Mouse (Mus musculus): ENCODE measurements around the gene Glis3. TPM values are rescaled to one million over a fixed set of nuclear protein-coding genes. Genes with fewer than 3 reads are reported as not detected.
A peak's percentile ranks its signal among the peaks of the same experiment; 100 is the strongest.

Gene Glis3
- polyA plus RNA-seq, 1 experiment: 1.4 TPM

- H3K27ac ChIP-seq (ENCODE audit: control insufficient read depth, insufficient read depth, low read depth, low read length): no peak overlapping the region
- H3K4me1 ChIP-seq (ENCODE audit: control insufficient read depth, insufficient read depth, low read length): no peaks in the 10 kb centered on the region
- H3K36me3 ChIP-seq (ENCODE audit: control insufficient read depth, insufficient read depth, low read length): no peaks in the 10 kb centered on the region
- TF ChIP-seq CTCF (IDR thresholded peaks at IDR 0.05; ENCODE audit: control insufficient read depth, insufficient read depth, insufficient replicate concordance, low read depth, low read length) (peak; percentile 29; the same call in 1 of the 2 replicates), POLR2A (IDR thresholded peaks at IDR 0.05; ENCODE audit: control insufficient read depth, low read depth, low read length) (no peak)
- H3K27me3 ChIP-seq (ENCODE audit: control insufficient read depth, insufficient read depth, low read length): no peaks in the 10 kb centered on the region
- no peak overlapping the region for H3K4me3 ChIP-seq (ENCODE audit: control insufficient read depth, low read depth, low read length)
Measured at GRCm38 (mm10) chr19:28697718-28698117, 17.8 kb upstream of the Glis3 start.

GRCm38 (mm10) chr19:28686398-28686797, 6.5 kb upstream of the Glis3 start:
- no peak overlapping the region for H3K4me3 ChIP-seq (ENCODE audit: control insufficient read depth, low read depth, low read length)
- H3K27ac ChIP-seq (ENCODE audit: control insufficient read depth, insufficient read depth, low read depth, low read length): no peak overlapping the region
- no peaks in the 10 kb centered on the region for H3K4me1 ChIP-seq (ENCODE audit: control insufficient read depth, insufficient read depth, low read length)
- TF ChIP-seq POLR2A (IDR thresholded peaks at IDR 0.05; ENCODE audit: control insufficient read depth, low read depth, low read length) (no peak), CTCF (IDR thresholded peaks at IDR 0.05; ENCODE audit: control insufficient read depth, insufficient read depth, insufficient replicate concordance, low read depth, low read length) (no peak)
- no peaks in the 10 kb centered on the region for H3K27me3 ChIP-seq (ENCODE audit: control insufficient read depth, insufficient read depth, low read length)
- H3K36me3 ChIP-seq (ENCODE audit: control insufficient read depth, insufficient read depth, low read length): no peaks in the 10 kb centered on the region

- H3K27me3 ChIP-seq (ENCODE audit: control insufficient read depth, insufficient read depth, low read length): no peaks in the 10 kb centered on the region
- no peak overlapping the region for H3K27ac ChIP-seq (ENCODE audit: control insufficient read depth, insufficient read depth, low read depth, low read length)
- no peak overlapping the region for H3K4me3 ChIP-seq (ENCODE audit: control insufficient read depth, low read depth, low read length)
- TF ChIP-seq CTCF (IDR thresholded peaks at IDR 0.05; ENCODE audit: control insufficient read depth, insufficient read depth, insufficient replicate concordance, low read depth, low read length): no peak
- TF ChIP-seq POLR2A (IDR thresholded peaks at IDR 0.05; ENCODE audit: control insufficient read depth, low read depth, low read length): no peak
- H3K4me1 ChIP-seq (ENCODE audit: control insufficient read depth, insufficient read depth, low read length): no peaks in the 10 kb centered on the region
- no peaks in the 10 kb centered on the region for H3K36me3 ChIP-seq (ENCODE audit: control insufficient read depth, insufficient read depth, low read length)
Measured at GRCm38 (mm10) chr19:28685484-28685883, 5.6 kb upstream of the Glis3 start.

GRCm38 (mm10) chr19:28684347-28684746, 4.5 kb upstream of the Glis3 start:
- peaks cover 6% of the 10 kb centered on the region; the same call in 1 of the 2 replicates for H3K4me1 ChIP-seq (ENCODE audit: control insufficient read depth, insufficient read depth, low read length)
- no peaks in the 10 kb centered on the region for H3K36me3 ChIP-seq (ENCODE audit: control insufficient read depth, insufficient read depth, low read length)
- no peaks in the 10 kb centered on the region for H3K27me3 ChIP-seq (ENCODE audit: control insufficient read depth, insufficient read depth, low read length)
- TF ChIP-seq CTCF (IDR thresholded peaks at IDR 0.05; ENCODE audit: control insufficient read depth, insufficient read depth, insufficient replicate concordance, low read depth, low read length): no peak
- TF ChIP-seq POLR2A (IDR thresholded peaks at IDR 0.05; ENCODE audit: control insufficient read depth, low read depth, low read length): no peak
- H3K4me3 ChIP-seq (ENCODE audit: control insufficient read depth, low read depth, low read length): no peak overlapping the region
- no peak overlapping the region for H3K27ac ChIP-seq (ENCODE audit: control insufficient read depth, insufficient read depth, low read depth, low read length)

- Histone ChIP-seq H3K4me3 (ENCODE audit: control insufficient read depth, low read depth, low read length) (no peak overlapping the region), H3K36me3 (ENCODE audit: control insufficient read depth, insufficient read depth, low read length) (no peaks in the 10 kb centered on the region), H3K4me1 (ENCODE audit: control insufficient read depth, insufficient read depth, low read length) (peaks cover 14% of the 10 kb centered on the region), H3K27me3 (ENCODE audit: control insufficient read depth, insufficient read depth, low read length) (no peaks in the 10 kb centered on the region), H3K27ac (ENCODE audit: control insufficient read depth, insufficient read depth, low read depth, low read length) (no peak overlapping the region)
- no peak for TF ChIP-seq CTCF (IDR thresholded peaks at IDR 0.05; ENCODE audit: control insufficient read depth, insufficient read depth, insufficient replicate concordance, low read depth, low read length)
- no peak for TF ChIP-seq POLR2A (IDR thresholded peaks at IDR 0.05; ENCODE audit: control insufficient read depth, low read depth, low read length)
Measured at GRCm38 (mm10) chr19:28683346-28683745, 3.5 kb upstream of the Glis3 start.

- TF ChIP-seq CTCF (IDR thresholded peaks at IDR 0.05; ENCODE audit: control insufficient read depth, insufficient read depth, insufficient replicate concordance, low read depth, low read length) (no peak), POLR2A (IDR thresholded peaks at IDR 0.05; ENCODE audit: control insufficient read depth, low read depth, low read length) (no peak)
- no peak overlapping the region for H3K27ac ChIP-seq (ENCODE audit: control insufficient read depth, insufficient read depth, low read depth, low read length)
Measured at GRCm38 (mm10) chr19:28679291-28679775, 544 bp downstream of the Glis3 start.

GRCm38 (mm10) chr19:28678646-28679270, 1.1 kb downstream of the Glis3 start:
- TF ChIP-seq POLR2A (IDR thresholded peaks at IDR 0.05; ENCODE audit: control insufficient read depth, low read depth, low read length) (no peak), CTCF (IDR thresholded peaks at IDR 0.05; ENCODE audit: control insufficient read depth, insufficient read depth, insufficient replicate concordance, low read depth, low read length) (no peak)
- Histone ChIP-seq H3K4me3 (ENCODE audit: control insufficient read depth, low read depth, low read length) (peak overlapping the region; percentile 71), H3K4me1 (ENCODE audit: control insufficient read depth, insufficient read depth, low read length) (peaks cover 25% of the 10 kb centered on the region), H3K27ac (ENCODE audit: control insufficient read depth, insufficient read depth, low read depth, low read length) (no peak overlapping the region), H3K36me3 (ENCODE audit: control insufficient read depth, insufficient read depth, low read length) (no peaks in the 10 kb centered on the region), H3K27me3 (ENCODE audit: control insufficient read depth, insufficient read depth, low read length) (no peaks in the 10 kb centered on the region)

More at GRCm38 (mm10) chr19:28679291-28679775, 544 bp downstream of the Glis3 start:
- H3K4me3 ChIP-seq (ENCODE audit: control insufficient read depth, low read depth, low read length): peak overlapping the region; percentile 7
- H3K27me3 ChIP-seq (ENCODE audit: control insufficient read depth, insufficient read depth, low read length): no peaks in the 10 kb centered on the region
- peaks cover 25% of the 10 kb centered on the region for H3K4me1 ChIP-seq (ENCODE audit: control insufficient read depth, insufficient read depth, low read length)
- H3K36me3 ChIP-seq (ENCODE audit: control insufficient read depth, insufficient read depth, low read length): no peaks in the 10 kb centered on the region
